Mouse (Mus musculus): ENCODE measurements at regions not wholly inside any gene's neighbourhood (a gene's known extent, or its start where the extent isn't known, plus 50 kb on each side); places are given as distances from the start of the nearest gene placed in this dataset.

DNA sequence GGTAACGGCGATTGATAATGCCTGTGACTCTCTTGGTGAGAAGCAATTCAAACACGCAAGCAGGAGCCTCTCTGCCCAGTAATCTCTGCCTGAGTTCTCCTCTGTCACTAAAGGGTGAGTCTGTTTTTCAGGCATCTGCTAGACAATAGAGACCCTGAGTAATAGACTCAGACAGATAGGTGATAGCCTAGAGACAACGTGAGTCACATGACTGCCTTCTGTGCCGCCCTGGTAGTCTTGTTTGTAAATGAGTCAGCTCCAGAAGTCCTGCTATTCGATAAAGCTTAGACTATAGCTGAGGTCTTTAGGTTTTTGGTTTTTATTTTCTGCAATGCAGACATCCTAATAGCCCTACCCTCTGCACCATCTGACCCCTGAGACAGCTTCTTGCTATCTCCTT lies 126.9 kb downstream of the Gm9376 start:
- H3K27ac ChIP-seq (ENCODE audit: insufficient read depth, low read depth, low read length): no peak overlapping the region
- WGBS: 72% methylated on average over 6 of the region's 6 CpGs
- TF ChIP-seq POLR2A (IDR thresholded peaks at IDR 0.05; ENCODE audit: insufficient read depth, low read depth, low read length) (no peak), CTCF (IDR thresholded peaks at IDR 0.05; ENCODE audit: insufficient read depth, low read depth, low read length) (no peak)
- H3K4me1 ChIP-seq (ENCODE audit: control insufficient read depth, insufficient read depth, low read length): no peaks in the 10 kb centered on the region
- no peak overlapping the region for H3K4me3 ChIP-seq (ENCODE audit: insufficient read depth, low read depth, low read length)

DNA sequence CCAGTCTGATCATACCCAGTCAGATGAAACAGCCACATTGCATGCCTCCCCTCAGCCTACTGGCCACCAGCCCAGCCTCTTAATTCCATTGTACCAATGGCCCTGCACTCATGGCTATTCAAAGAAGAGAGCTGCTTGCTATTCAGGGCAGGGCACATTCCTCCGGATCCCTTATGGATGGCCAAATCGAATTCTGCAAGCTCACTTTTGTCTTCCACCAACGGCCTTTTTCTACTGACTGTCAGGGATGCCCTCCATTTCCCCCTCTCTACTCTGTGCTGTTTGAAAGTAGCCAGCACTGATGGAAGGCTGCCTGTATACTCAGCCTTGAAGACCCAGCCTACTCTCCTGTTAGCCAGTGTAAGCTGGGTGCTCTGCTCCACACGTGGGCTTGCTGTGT lies 147.5 kb downstream of the Gm9376 start:
- WGBS: 38% methylated on average over 4 of the region's 4 CpGs
- TF ChIP-seq CTCF (IDR thresholded peaks at IDR 0.05; ENCODE audit: insufficient read depth, low read depth, low read length) (no peak), POLR2A (IDR thresholded peaks at IDR 0.05; ENCODE audit: insufficient read depth, low read depth, low read length) (no peak)
- no peak overlapping the region for H3K27ac ChIP-seq (ENCODE audit: insufficient read depth, low read depth, low read length)

GRCm38 (mm10) chr14:118416163-118416562 lies 149.4 kb downstream of the Gm9376 start:
- H3K4me3 ChIP-seq (ENCODE audit: insufficient read depth, low read depth, low read length): no peak overlapping the region

More for the DNA sequence above, 147.5 kb downstream of the Gm9376 start:
- Histone ChIP-seq H3K4me3 (ENCODE audit: insufficient read depth, low read depth, low read length) (no peak overlapping the region), H3K4me1 (ENCODE audit: control insufficient read depth, insufficient read depth, low read length) (no peaks in the 10 kb centered on the region)

GRCm38 (mm10) chr14:118419442-118420193 lies 152.9 kb downstream of the Gm9376 start:
- Histone ChIP-seq H3K4me1 (ENCODE audit: control insufficient read depth, insufficient read depth, low read length) (peaks cover 7% of the 10 kb centered on the region), H3K4me3 (ENCODE audit: insufficient read depth, low read depth, low read length) (no peak overlapping the region), H3K27ac (ENCODE audit: insufficient read depth, low read depth, low read length) (no peak overlapping the region)
- TF ChIP-seq CTCF (IDR thresholded peaks at IDR 0.05; ENCODE audit: insufficient read depth, low read depth, low read length) (no peak), POLR2A (IDR thresholded peaks at IDR 0.05; ENCODE audit: insufficient read depth, low read depth, low read length) (no peak)
- WGBS: 90% methylated on average over 12 of the region's 12 CpGs

More at GRCm38 (mm10) chr14:118416163-118416562, 149.4 kb downstream of the Gm9376 start:
- WGBS: 73% methylated on average over 7 of the region's 7 CpGs
- no peak for TF ChIP-seq POLR2A (IDR thresholded peaks at IDR 0.05; ENCODE audit: insufficient read depth, low read depth, low read length)
- TF ChIP-seq CTCF (IDR thresholded peaks at IDR 0.05; ENCODE audit: insufficient read depth, low read depth, low read length): no peak
- Histone ChIP-seq H3K4me1 (ENCODE audit: control insufficient read depth, insufficient read depth, low read length) (no peaks in the 10 kb centered on the region), H3K27ac (ENCODE audit: insufficient read depth, low read depth, low read length) (no peak overlapping the region)

DNA sequence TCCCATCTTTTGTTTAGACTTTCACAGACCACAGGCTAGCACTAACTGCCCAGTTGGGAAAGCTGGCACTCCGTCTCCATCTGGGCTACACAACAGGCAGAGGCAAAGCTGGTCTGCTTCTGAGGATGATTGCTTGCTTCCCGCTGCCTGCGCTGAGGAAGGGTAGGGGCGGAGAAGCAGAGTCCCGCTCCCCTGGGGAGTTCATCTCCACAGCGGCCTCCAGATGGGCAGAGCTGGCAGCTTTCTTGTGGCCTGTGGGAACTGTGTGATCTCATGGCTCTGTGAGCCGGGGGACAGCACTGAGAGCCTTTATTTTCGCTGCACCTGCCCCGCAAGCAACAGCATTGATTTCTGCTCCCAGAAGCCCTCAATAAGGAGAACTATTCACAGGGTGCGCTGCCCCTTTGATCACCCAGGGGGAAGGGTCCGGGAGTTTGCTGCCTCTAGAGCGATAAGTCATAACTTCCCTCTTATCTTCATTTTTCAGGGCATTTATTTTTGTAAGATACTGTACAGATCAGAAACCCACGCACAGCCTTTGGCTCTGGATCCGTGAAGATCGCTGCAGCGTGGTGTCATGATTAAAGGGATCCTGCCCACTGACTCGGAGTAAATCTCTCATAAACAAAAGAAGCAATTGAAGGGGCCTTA lies 155.7 kb downstream of the Gm9376 start:
- no peak overlapping the region for H3K27ac ChIP-seq (ENCODE audit: insufficient read depth, low read depth, low read length)
- TF ChIP-seq POLR2A (IDR thresholded peaks at IDR 0.05; ENCODE audit: insufficient read depth, low read depth, low read length) (no peak), CTCF (IDR thresholded peaks at IDR 0.05; ENCODE audit: insufficient read depth, low read depth, low read length) (no peak)
- 3% methylated on average over 17 of the region's 17 CpGs for WGBS
- H3K4me1 ChIP-seq (ENCODE audit: control insufficient read depth, insufficient read depth, low read length): peaks cover 7% of the 10 kb centered on the region
- H3K4me3 ChIP-seq (ENCODE audit: insufficient read depth, low read depth, low read length): peak overlapping the region; percentile 19

DNA sequence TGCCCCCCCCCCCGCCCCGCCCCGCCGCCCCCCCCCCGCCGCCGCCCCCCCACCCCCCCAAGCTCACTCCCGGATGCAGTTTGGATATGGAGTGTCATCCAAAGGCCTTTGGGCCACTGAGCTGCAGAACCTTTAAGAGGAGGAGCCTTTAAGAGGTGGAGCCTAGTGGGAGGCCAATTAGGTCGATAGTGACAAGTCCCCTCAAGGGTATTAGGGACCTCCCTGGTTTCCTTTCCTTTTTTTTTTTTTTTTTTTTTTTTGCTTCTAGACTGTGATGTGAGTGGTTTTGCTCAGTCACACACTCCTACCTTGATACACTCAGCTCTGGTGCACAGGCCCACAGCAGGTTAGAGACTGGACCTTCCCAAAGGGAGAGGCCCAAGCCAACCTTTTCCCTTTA lies 156.5 kb downstream of the Gm9376 start:
- Histone ChIP-seq H3K27ac (ENCODE audit: insufficient read depth, low read depth, low read length) (no peak overlapping the region), H3K4me1 (ENCODE audit: control insufficient read depth, insufficient read depth, low read length) (peaks cover 7% of the 10 kb centered on the region), H3K4me3 (ENCODE audit: insufficient read depth, low read depth, low read length) (no peak overlapping the region)
- 18% methylated on average over 2 of the region's 9 CpGs for WGBS
- TF ChIP-seq CTCF (IDR thresholded peaks at IDR 0.05; ENCODE audit: insufficient read depth, low read depth, low read length) (no peak), POLR2A (IDR thresholded peaks at IDR 0.05; ENCODE audit: insufficient read depth, low read depth, low read length) (no peak)

DNA sequence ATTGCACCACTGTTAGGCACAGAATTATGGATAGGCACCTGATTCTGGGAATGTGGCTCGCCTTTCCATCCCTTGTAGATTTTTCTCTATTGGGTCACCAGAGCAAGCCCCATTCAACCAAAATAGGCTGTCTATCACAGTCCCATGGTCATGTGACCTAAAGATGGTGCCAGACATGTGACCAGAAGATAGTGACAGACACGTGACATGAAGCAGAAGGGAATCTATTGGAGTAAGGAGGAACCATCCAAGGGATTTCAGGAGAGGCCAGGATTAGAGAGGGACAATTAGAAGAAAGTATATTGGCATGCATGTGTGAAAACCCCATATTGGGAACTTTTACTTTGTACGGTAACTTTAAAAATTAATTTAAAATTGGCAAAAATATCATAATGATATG lies 159.8 kb downstream of the Gm9376 start:
- Histone ChIP-seq H3K27ac (ENCODE audit: insufficient read depth, low read depth, low read length) (no peak overlapping the region), H3K4me1 (ENCODE audit: control insufficient read depth, insufficient read depth, low read length) (peaks cover 7% of the 10 kb centered on the region), H3K4me3 (ENCODE audit: insufficient read depth, low read depth, low read length) (no peak overlapping the region)
- TF ChIP-seq CTCF (IDR thresholded peaks at IDR 0.05; ENCODE audit: insufficient read depth, low read depth, low read length) (no peak), POLR2A (IDR thresholded peaks at IDR 0.05; ENCODE audit: insufficient read depth, low read depth, low read length) (no peak)
- 95% methylated on average over 3 of the region's 3 CpGs for WGBS

GRCm38 (mm10) chr14:118430286-118430685 lies 163.5 kb downstream of the Gm9376 start:
- TF ChIP-seq POLR2A (IDR thresholded peaks at IDR 0.05; ENCODE audit: insufficient read depth, low read depth, low read length): no peak
- no peak for TF ChIP-seq CTCF (IDR thresholded peaks at IDR 0.05; ENCODE audit: insufficient read depth, low read depth, low read length)
- no peak overlapping the region for H3K4me3 ChIP-seq (ENCODE audit: insufficient read depth, low read depth, low read length)
- WGBS: 93% methylated on average over 4 of the region's 4 CpGs
- H3K27ac ChIP-seq (ENCODE audit: insufficient read depth, low read depth, low read length): no peak overlapping the region
- H3K4me1 ChIP-seq (ENCODE audit: control insufficient read depth, insufficient read depth, low read length): no peaks in the 10 kb centered on the region

DNA sequence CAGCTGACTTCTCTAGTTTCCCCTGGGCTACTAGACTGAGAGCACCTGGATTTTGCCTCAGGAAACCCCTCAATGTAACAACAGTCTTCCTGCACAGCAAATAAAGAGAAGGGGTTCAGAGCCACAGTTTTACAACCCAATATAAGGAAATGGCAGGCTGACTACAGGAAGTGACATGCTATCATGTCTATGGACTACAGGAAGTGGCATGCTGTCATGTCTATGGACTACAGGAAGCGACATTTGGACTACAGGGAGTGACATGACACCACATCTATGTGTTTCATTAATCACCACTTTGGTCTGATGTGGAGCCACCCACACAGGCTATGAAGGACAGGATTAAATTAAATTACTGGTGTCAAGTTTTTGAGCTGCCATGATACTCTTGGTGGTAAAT lies 164.0 kb downstream of the Gm9376 start:
- no peak overlapping the region for H3K27ac ChIP-seq (ENCODE audit: insufficient read depth, low read depth, low read length)
- no peak overlapping the region for H3K4me3 ChIP-seq (ENCODE audit: insufficient read depth, low read depth, low read length)
- TF ChIP-seq CTCF (IDR thresholded peaks at IDR 0.05; ENCODE audit: insufficient read depth, low read depth, low read length) (no peak), POLR2A (IDR thresholded peaks at IDR 0.05; ENCODE audit: insufficient read depth, low read depth, low read length) (no peak)
- WGBS: 93% methylated on average over 1 of the region's 1 CpGs
- H3K4me1 ChIP-seq (ENCODE audit: control insufficient read depth, insufficient read depth, low read length): no peaks in the 10 kb centered on the region

Data from olfactory bulb, adult 2 months (tissue).